In genomic region chr4:155354546-155354945, GRCm38 (mm10) we compare ENCODE assay signal across 25 mouse cellular contexts. TPM values are rescaled to one million over a fixed set of nuclear protein-coding genes. Genes with fewer than 3 reads are reported as not detected.
"Had no signal": no experiment of that assay in that cellular context is flagged by ENCODE, and none has a peak within 500 bp of the region (broad histone marks: within the 10 kb centered on the region; RNA-seq: fewer than 3 reads in every experiment).

No protein-coding gene starts in this region.

- H3K27ac ChIP-seq: gastrocnemius, adult 2 months; heart, embryonic 10.5 days; hindbrain, embryonic 10.5 days; hindbrain, embryonic 12.5 days; hindbrain, embryonic 14.5 days; intestine, embryonic 15.5 days; left cerebral cortex, adult 2 months; limb, embryonic 10.5 days; limb, embryonic 12.5 days; liver, embryonic 13.5 days; liver, embryonic 15.5 days had no signal

- H3K4me1 ChIP-seq: heart, embryonic 10.5 days; heart, embryonic 12.5 days; hindbrain, embryonic 12.5 days; intestine, embryonic 15.5 days; limb, embryonic 10.5 days; limb, embryonic 12.5 days; liver, embryonic 13.5 days; liver, embryonic 15.5 days had no signal

- H3K9ac ChIP-seq: heart, embryonic 12.5 days; hindbrain, embryonic 12.5 days; hindbrain, embryonic 14.5 days; intestine, embryonic 15.5 days; limb, embryonic 12.5 days; liver, embryonic 13.5 days; liver, embryonic 15.5 days; liver, postnatal 0 days had no signal

- H3K4me2 ChIP-seq: heart, embryonic 12.5 days; hindbrain, embryonic 12.5 days; hindbrain, embryonic 14.5 days; intestine, embryonic 15.5 days; limb, embryonic 12.5 days; liver, embryonic 11.5 days; liver, embryonic 13.5 days; liver, embryonic 15.5 days had no signal

- ATAC-seq: forebrain, embryonic 16.5 days; hindbrain, embryonic 16.5 days; inflammation-experienced regulatory T-cells, adult 6 months; intestine, embryonic 15.5 days; intestine, postnatal 0 days; liver, postnatal 0 days had no signal

- H3K4me3 ChIP-seq: gastrocnemius, adult 2 months; heart, embryonic 10.5 days; heart, embryonic 12.5 days; hindbrain, embryonic 10.5 days; hindbrain, embryonic 12.5 days; intestine, embryonic 15.5 days; left cerebral cortex, adult 2 months; limb, embryonic 10.5 days; limb, embryonic 12.5 days; liver, embryonic 13.5 days; liver, embryonic 15.5 days had no signal

- DNase-seq: gastrocnemius, adult 2 months; gastrocnemius, postnatal 10 days; gastrocnemius, postnatal 25 days; heart, adult 18-20 months; heart, postnatal 10 days; heart, postnatal 4 days; liver; liver, embryonic 13.5 days; liver, postnatal 0 days had no signal

- H3K36me3 ChIP-seq: heart, embryonic 10.5 days; heart, embryonic 12.5 days; hindbrain, embryonic 10.5 days; hindbrain, embryonic 12.5 days; intestine, embryonic 15.5 days; limb, embryonic 10.5 days; limb, embryonic 12.5 days; liver, embryonic 13.5 days; liver, embryonic 15.5 days had no signal

- H3K9me3 ChIP-seq: heart, embryonic 10.5 days; heart, embryonic 12.5 days; hindbrain, embryonic 10.5 days; hindbrain, embryonic 12.5 days; intestine, embryonic 15.5 days; limb, embryonic 10.5 days; limb, embryonic 12.5 days; liver, embryonic 13.5 days; liver, embryonic 15.5 days had no signal

RNA-seq across cellular contexts. Expression of gene Gabrd, which starts 43.4 kb away (rescaled TPM):
- polyA plus RNA-seq: heart, embryonic 10.5 days; heart, embryonic 12.5 days; heart, embryonic 14.5 days; hindbrain, embryonic 10.5 days; hindbrain, embryonic 12.5 days; limb, embryonic 10.5 days; liver, embryonic 11.5 days; liver, embryonic 13.5 days; liver, embryonic 15.5 days had no signal
